8 mouse cellular contexts compared by ENCODE assay signal in genomic region chr6:125096597-125097345, GRCm38 (mm10). TPM values are rescaled to one million over a fixed set of nuclear protein-coding genes. Genes with fewer than 3 reads are reported as not detected.
DNase-seq lines count a peak whose midpoint lies in the region; ATAC-seq and TF ChIP-seq lines count a peak whose summit lies in the region.

No protein-coding gene starts in this region.

- H3K36me3 ChIP-seq in forebrain, embryonic 16.5 days (ENCODE audit: control insufficient read depth, insufficient read depth): peaks cover 18% of the 10 kb centered on the region
- H3K36me3 ChIP-seq in hindbrain, embryonic 12.5 days: peaks cover 39% of the 10 kb centered on the region
- H3K36me3 ChIP-seq in limb, embryonic 10.5 days: peaks cover 47% of the 10 kb centered on the region
- H3K36me3 ChIP-seq in midbrain, embryonic 10.5 days: peaks cover 44% of the 10 kb centered on the region
- peaks cover 19% of the 10 kb centered on the region for H3K36me3 ChIP-seq in spleen, adult 2 months (ENCODE audit: control insufficient read depth, insufficient read depth, low read length)

- peak; percentile 29 for ATAC-seq in forebrain, embryonic 16.5 days
- ATAC-seq in hindbrain, embryonic 12.5 days (ENCODE audit: low FRiP score): peak; percentile 51
- no peak for ATAC-seq in frontal cortex, adult (ENCODE audit: low TSS enrichment)

- H3K9me3 ChIP-seq in forebrain, embryonic 16.5 days (ENCODE audit: control insufficient read depth, low read length): no peaks in the 10 kb centered on the region
- no peaks in the 10 kb centered on the region for H3K9me3 ChIP-seq in hindbrain, embryonic 12.5 days (replicated peaks)
- H3K9me3 ChIP-seq in limb, embryonic 10.5 days (replicated peaks): no peaks in the 10 kb centered on the region
- no peaks in the 10 kb centered on the region for H3K9me3 ChIP-seq in midbrain, embryonic 10.5 days (replicated peaks)

- H3K27me3 ChIP-seq in forebrain, embryonic 16.5 days (replicated peaks; ENCODE audit: control insufficient read depth, insufficient read depth, low read length): no peaks in the 10 kb centered on the region
- H3K27me3 ChIP-seq in hindbrain, embryonic 12.5 days: no peaks in the 10 kb centered on the region
- no peaks in the 10 kb centered on the region for H3K27me3 ChIP-seq in limb, embryonic 10.5 days (ENCODE audit: low read depth, poor library complexity, severe bottlenecking)
- no peaks in the 10 kb centered on the region for H3K27me3 ChIP-seq in midbrain, embryonic 10.5 days (ENCODE audit: low read depth, poor library complexity, severe bottlenecking)
- H3K27me3 ChIP-seq in spleen, adult 2 months (ENCODE audit: control insufficient read depth, insufficient read depth, low read length): no peaks in the 10 kb centered on the region

- H3K4me2 ChIP-seq in forebrain, embryonic 16.5 days (ENCODE audit: low read length): peak overlapping the region; percentile 79
- H3K4me2 ChIP-seq in hindbrain, embryonic 12.5 days (replicated peaks): peak overlapping the region; percentile 96

- no peak; the same call in 1 of the 2 replicates for TF ChIP-seq POLR2A in spleen, adult 2 months (IDR thresholded peaks at IDR 0.05; ENCODE audit: low read depth, low read length)

- no peak for TF ChIP-seq CTCF in spleen, adult 2 months (IDR thresholded peaks at IDR 0.05; ENCODE audit: extremely low read depth, insufficient read depth, insufficient read length, insufficient replicate concordance)

- peak overlapping the region; percentile 86 for H3K27ac ChIP-seq in forebrain, embryonic 16.5 days (ENCODE audit: low read length)
- peak overlapping the region; percentile 98 for H3K27ac ChIP-seq in hindbrain, embryonic 12.5 days
- H3K27ac ChIP-seq in limb, embryonic 10.5 days: peak overlapping the region; percentile 97
- H3K27ac ChIP-seq in midbrain, embryonic 10.5 days (replicated peaks): peak overlapping the region; percentile 97
- peak overlapping the region; percentile 95 for H3K27ac ChIP-seq in spleen, adult 2 months (ENCODE audit: insufficient read depth, low read length)

- peaks cover 35% of the 10 kb centered on the region for H3K4me1 ChIP-seq in forebrain, embryonic 16.5 days (replicated peaks; ENCODE audit: control insufficient read depth, insufficient read depth, low read length)
- peaks cover 30% of the 10 kb centered on the region for H3K4me1 ChIP-seq in hindbrain, embryonic 12.5 days
- peaks cover 62% of the 10 kb centered on the region for H3K4me1 ChIP-seq in limb, embryonic 10.5 days
- peaks cover 51% of the 10 kb centered on the region for H3K4me1 ChIP-seq in midbrain, embryonic 10.5 days
- H3K4me1 ChIP-seq in spleen, adult 2 months (ENCODE audit: control insufficient read depth, insufficient read depth, insufficient read length): peaks cover 24% of the 10 kb centered on the region

- DNase-seq in Muller cell, postnatal 12 days (ENCODE audit: inconsistent ontology term): peak; percentile 76
- peak; percentile 59 for DNase-seq in brain, adult 2 months (ENCODE audit: low read depth, low spot score)
- DNase-seq in limb, embryonic 10.5 days (ENCODE audit: low spot score): peak; percentile 68
- peak; percentile 66 for DNase-seq in midbrain, embryonic 10.5 days (ENCODE audit: low spot score)
- peak in 1 of 2 experiments; percentile 65 for DNase-seq in spleen, adult 2 months (ENCODE audit: low read depth in 1 of 2, low spot score in 2 of 2)

- peak overlapping the region; percentile 80 for H3K9ac ChIP-seq in forebrain, embryonic 16.5 days (replicated peaks; ENCODE audit: low read depth, low read length)
- peak overlapping the region; percentile 97 for H3K9ac ChIP-seq in hindbrain, embryonic 12.5 days

- H3K4me3 ChIP-seq in forebrain, embryonic 16.5 days (replicated peaks; ENCODE audit: low read length): peak overlapping the region; percentile 96
- peak overlapping the region; percentile 98 for H3K4me3 ChIP-seq in hindbrain, embryonic 12.5 days
- peak overlapping the region; percentile 100 for H3K4me3 ChIP-seq in limb, embryonic 10.5 days
- peak overlapping the region; percentile 80 for H3K4me3 ChIP-seq in midbrain, embryonic 10.5 days
- peak overlapping the region; percentile 94 for H3K4me3 ChIP-seq in spleen, adult 2 months (ENCODE audit: extremely low read depth, insufficient read depth, insufficient read length)

- WGBS in forebrain, embryonic 16.5 days: 0% methylated on average over 41 of the region's 44 CpGs
- 2% methylated on average over 30 of the region's 44 CpGs for WGBS in hindbrain, embryonic 12.5 days
- under 1% methylated on average over 43 of the region's 44 CpGs for WGBS in limb, embryonic 10.5 days
- under 1% methylated on average over 43 of the region's 44 CpGs for WGBS in midbrain, embryonic 10.5 days
- WGBS in spleen, adult 2 months: 0% methylated on average over 37 of the region's 44 CpGs

RNA-seq across cellular contexts. Expression of gene Chd4, which starts 1.0 kb away (rescaled TPM):
- polyA plus RNA-seq in forebrain, embryonic 16.5 days (2015; fragmentation: Nextera tagmentation; extraction: Ambion mirVana): 78.1 and 79.8 TPM in 2 replicates
- 131 and 133 TPM in 2 replicates for polyA plus RNA-seq in hindbrain, embryonic 12.5 days (2016; fragmentation: Nextera tagmentation; extraction: Ambion mirVana)
- 104 and 109 TPM in 2 replicates for polyA plus RNA-seq in limb, embryonic 10.5 days (2016; fragmentation: Nextera tagmentation; extraction: Ambion mirVana)
- polyA plus RNA-seq in midbrain, embryonic 10.5 days (2016; fragmentation: Nextera tagmentation; extraction: Ambion mirVana): 90.7 and 103 TPM in 2 replicates
- 87.4 and 196 TPM in 2 replicates for polyA plus RNA-seq in spleen, adult 2 months (2012; rRNA removed)

RNA-seq across cellular contexts. Expression of gene Lpar5, which starts 29.1 kb away (rescaled TPM):
- 0.44 and 0.60 TPM in 2 replicates for polyA plus RNA-seq in forebrain, embryonic 16.5 days (2015; fragmentation: Nextera tagmentation; extraction: Ambion mirVana)
- polyA plus RNA-seq in hindbrain, embryonic 12.5 days (2016; fragmentation: Nextera tagmentation; extraction: Ambion mirVana): 0.33 and 0.40 TPM in 2 replicates
- polyA plus RNA-seq in limb, embryonic 10.5 days (2016; fragmentation: Nextera tagmentation; extraction: Ambion mirVana): 0.14 and 0.18 TPM in 2 replicates
- polyA plus RNA-seq in midbrain, embryonic 10.5 days (2016; fragmentation: Nextera tagmentation; extraction: Ambion mirVana): 0.16 and 0.19 TPM in 2 replicates
- 62.1 and 64.3 TPM in 2 replicates for polyA plus RNA-seq in spleen, adult 2 months (2012; rRNA removed)

RNA-seq across cellular contexts. Expression of gene Nop2, which starts 34.9 kb away (rescaled TPM):
- polyA plus RNA-seq in forebrain, embryonic 16.5 days (2015; fragmentation: Nextera tagmentation; extraction: Ambion mirVana): 54.4 and 55.3 TPM in 2 replicates
- polyA plus RNA-seq in hindbrain, embryonic 12.5 days (2016; fragmentation: Nextera tagmentation; extraction: Ambion mirVana): 48.1 and 54.2 TPM in 2 replicates
- 94.6 and 119 TPM in 2 replicates for polyA plus RNA-seq in limb, embryonic 10.5 days (2016; fragmentation: Nextera tagmentation; extraction: Ambion mirVana)
- 72.6 and 86.4 TPM in 2 replicates for polyA plus RNA-seq in midbrain, embryonic 10.5 days (2016; fragmentation: Nextera tagmentation; extraction: Ambion mirVana)
- 14.0 and 16.2 TPM in 2 replicates for polyA plus RNA-seq in spleen, adult 2 months (2012; rRNA removed)

RNA-seq across cellular contexts. Expression of gene Acrbp, which starts 47.3 kb away (rescaled TPM):
- 21.4 and 31.6 TPM in 2 replicates for polyA plus RNA-seq in forebrain, embryonic 16.5 days (2015; fragmentation: Nextera tagmentation; extraction: Ambion mirVana)
- 16.0 and 18.3 TPM in 2 replicates for polyA plus RNA-seq in hindbrain, embryonic 12.5 days (2016; fragmentation: Nextera tagmentation; extraction: Ambion mirVana)
- 10.1 and 13.0 TPM in 2 replicates for polyA plus RNA-seq in limb, embryonic 10.5 days (2016; fragmentation: Nextera tagmentation; extraction: Ambion mirVana)
- 10.1 and 14.2 TPM in 2 replicates for polyA plus RNA-seq in midbrain, embryonic 10.5 days (2016; fragmentation: Nextera tagmentation; extraction: Ambion mirVana)
- polyA plus RNA-seq in spleen, adult 2 months (2012; rRNA removed): 34.4 and 35.8 TPM in 2 replicates

RNA-seq across cellular contexts. Expression of gene Iffo1, which starts 48.3 kb away (rescaled TPM):
- 17.3 and 19.3 TPM in 2 replicates for polyA plus RNA-seq in forebrain, embryonic 16.5 days (2015; fragmentation: Nextera tagmentation; extraction: Ambion mirVana)
- 19.2 and 21.3 TPM in 2 replicates for polyA plus RNA-seq in hindbrain, embryonic 12.5 days (2016; fragmentation: Nextera tagmentation; extraction: Ambion mirVana)
- polyA plus RNA-seq in limb, embryonic 10.5 days (2016; fragmentation: Nextera tagmentation; extraction: Ambion mirVana): 10.9 and 15.5 TPM in 2 replicates
- 12.7 and 15.1 TPM in 2 replicates for polyA plus RNA-seq in midbrain, embryonic 10.5 days (2016; fragmentation: Nextera tagmentation; extraction: Ambion mirVana)
- polyA plus RNA-seq in spleen, adult 2 months (2012; rRNA removed): 58.0 and 66.8 TPM in 2 replicates

Comparison
In these comparisons a context has a peak if more than half of its experiments do, and no peak if none do; other contexts are left out.
1. RNA of gene Lpar5, which starts 29.1 kb away (polyA plus RNA-seq): 62.1 to 64.3 TPM in spleen, adult 2 months; 0.44 to 0.60 TPM in forebrain, embryonic 16.5 days, 0.33 to 0.40 TPM in hindbrain, embryonic 12.5 days, 0.16 to 0.19 TPM in midbrain, embryonic 10.5 days and 0.14 to 0.18 TPM in limb, embryonic 10.5 days; every median in the first group is over 10 times any median in the second.
2. Peak in every context shown above with its lines, with median percentiles within 50 percentile points of each other: H3K27ac ChIP-seq and H3K4me3 ChIP-seq.